Mouse (Mus musculus) liver, embryonic 16.5 days (tissue): ENCODE data around the gene Fkbp15. TPM values are rescaled to one million over a fixed set of nuclear protein-coding genes. Genes with fewer than 3 reads are reported as not detected.

ENCODE experiments used
- ATAC-seq: fragments of 200-750 bp; cut with Nextera tagmentation; 2 replicates; pipeline ENCODE4 v1.8.0; 2017; ENCODE audit warnings: low read depth, mild to moderate bottlenecking, moderate number of reproducible peaks, moderate library complexity
- H3K27ac ChIP-seq: fragments of 300-500 bp; sonication (generic); 2 replicates; pipeline ENCODE4 v1.5.1; 2014; ENCODE audit warnings: mild to moderate bottlenecking, low read length
- H3K27me3 ChIP-seq: fragments of 300-500 bp; sonication (generic); 2 replicates; pipeline ENCODE4 v1.6.1; 2014; ENCODE audit warnings: low read depth, low read length, mixed read lengths; ENCODE audit not compliant: control insufficient read depth, insufficient read depth
- H3K36me3 ChIP-seq: fragments of 300-500 bp; sonication (generic); 2 replicates; pipeline ENCODE4 v1.6.1; 2014; ENCODE audit warnings: mild to moderate bottlenecking; ENCODE audit not compliant: control insufficient read depth, insufficient read depth
- H3K4me1 ChIP-seq: fragments of 300-500 bp; sonication (generic); 2 replicates; pipeline ENCODE4 v1.6.1; 2014; ENCODE audit warnings: low read depth, low read length, mixed read lengths; ENCODE audit not compliant: control insufficient read depth
- H3K4me2 ChIP-seq: fragments of 300-500 bp; sonication (generic); 2 replicates; pipeline ENCODE4 v1.6.1; 2014; ENCODE audit warnings: low read depth, low read length, mixed read lengths
- H3K4me3 ChIP-seq: fragments of 300-500 bp; sonication (generic); 2 replicates; pipeline ENCODE4 v1.5.1; 2014; ENCODE audit warnings: low read depth, mild to moderate bottlenecking, low read length
- H3K9ac ChIP-seq: fragments of 300-500 bp; sonication (generic); 2 replicates; pipeline ENCODE4 v1.6.1; 2014; ENCODE audit warnings: low read depth, low read length
- H3K9me3 ChIP-seq: fragments of 300-500 bp; sonication (generic); replicated peaks from 2 replicates; pipeline ENCODE4 v1.6.1; 2016; ENCODE audit warnings: low read length; ENCODE audit not compliant: control insufficient read depth
- WGBS: fragments of 180-500 bp; shearing (Covaris S2); extraction: QIAGEN DNeasy Blood & Tissue Kit; methylation state at CpG from one replicate; pipeline ENCODE4 v1.1.7; 2014; ENCODE audit not compliant: insufficient replicate concordance; 5-methylcytosine and 5-hydroxymethylcytosine counted together
- polyA plus RNA-seq: library from polyadenylated mRNA; unstranded; fragments of >200 nt; fragmentation: Nextera tagmentation; extraction: Ambion mirVana; gene quantifications from 2 replicates; pipeline ENCODE4 v1.2.1, GENCODE M21; 2015

Fkbp15 gene
- polyA plus RNA-seq, 1 experiment from 2014 or later: 15.9 TPM

- Histone ChIP-seq H3K9me3 (no peaks in the 10 kb centered on the region), H3K4me3 (no peak overlapping the region), H3K27me3 (no peaks in the 10 kb centered on the region), H3K4me1 (no peaks in the 10 kb centered on the region), H3K36me3 (peaks cover 20% of the 10 kb centered on the region), H3K9ac (no peak overlapping the region), H3K27ac (no peak overlapping the region), H3K4me2 (no peak overlapping the region)
- ATAC-seq: peak; percentile 37; the same call in 1 of the 2 replicates
- WGBS: 67% methylated on average over 9 of the region's 9 CpGs
Observed at GRCm38 (mm10) chr4:62313641-62314211, 46.6 kb downstream of the Fkbp15 start.

- no peak for ATAC-seq
Observed at GRCm38 (mm10) chr4:62312821-62313220, 47.5 kb downstream of the Fkbp15 start.

DNA sequence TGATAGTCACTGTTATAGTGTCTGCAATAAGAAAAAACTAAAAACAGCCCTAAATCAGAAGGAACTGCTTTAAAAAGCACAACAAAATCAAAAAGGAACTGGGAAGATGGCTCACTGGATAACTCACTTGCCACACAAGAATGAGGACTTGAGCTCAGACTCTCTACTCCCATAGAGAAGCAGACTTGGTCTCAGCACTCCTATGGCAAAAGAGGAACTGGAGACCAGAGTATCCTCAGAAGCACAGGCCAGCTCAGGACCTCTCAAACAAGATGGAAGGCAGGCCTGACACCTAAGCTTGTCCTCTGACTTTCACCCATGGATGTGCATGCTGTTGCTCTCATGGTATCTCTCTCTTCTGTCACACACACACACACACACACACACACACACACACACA, 51.9 kb downstream of the Fkbp15 start:
- H3K27ac ChIP-seq: no peak overlapping the region
- H3K27me3 ChIP-seq: no peaks in the 10 kb centered on the region
- no peaks in the 10 kb centered on the region for H3K4me1 ChIP-seq
- H3K4me2 ChIP-seq: no peak overlapping the region
- H3K9ac ChIP-seq: no peak overlapping the region
- ATAC-seq: no peak
- no peaks in the 10 kb centered on the region for H3K9me3 ChIP-seq
- H3K4me3 ChIP-seq: no peak overlapping the region
- H3K36me3 ChIP-seq: peaks cover 29% of the 10 kb centered on the region

More at GRCm38 (mm10) chr4:62312821-62313220, 47.5 kb downstream of the Fkbp15 start:
- Histone ChIP-seq H3K4me1 (no peaks in the 10 kb centered on the region), H3K4me3 (no peak overlapping the region), H3K36me3 (peaks cover 14% of the 10 kb centered on the region), H3K27me3 (no peaks in the 10 kb centered on the region), H3K9me3 (no peaks in the 10 kb centered on the region), H3K27ac (no peak overlapping the region), H3K4me2 (no peak overlapping the region), H3K9ac (no peak overlapping the region)
- 86% methylated on average over 2 of the region's 2 CpGs for WGBS

- Histone ChIP-seq H3K9ac (no peak overlapping the region), H3K4me3 (no peak overlapping the region), H3K4me2 (no peak overlapping the region), H3K27me3 (no peaks in the 10 kb centered on the region), H3K9me3 (no peaks in the 10 kb centered on the region), H3K36me3 (peaks cover 28% of the 10 kb centered on the region), H3K27ac (no peak overlapping the region), H3K4me1 (no peaks in the 10 kb centered on the region)
- WGBS: 88% methylated on average over 4 of the region's 4 CpGs
- ATAC-seq: no peak
Observed at GRCm38 (mm10) chr4:62306840-62307239, 53.5 kb downstream of the Fkbp15 start.

- H3K9ac ChIP-seq: no peak overlapping the region
- H3K4me3 ChIP-seq: no peak overlapping the region
- H3K9me3 ChIP-seq: no peaks in the 10 kb centered on the region
- H3K27me3 ChIP-seq: no peaks in the 10 kb centered on the region
- WGBS: 72% methylated on average over 1 of the region's 1 CpGs
- no peaks in the 10 kb centered on the region for H3K4me1 ChIP-seq
- ATAC-seq: no peak
- no peak overlapping the region for H3K27ac ChIP-seq
- peaks cover 28% of the 10 kb centered on the region for H3K36me3 ChIP-seq
- no peak overlapping the region for H3K4me2 ChIP-seq
Observed at GRCm38 (mm10) chr4:62306301-62306700, 54.0 kb downstream of the Fkbp15 start.

- 71% methylated on average over 1 of the region's 1 CpGs for WGBS
- Histone ChIP-seq H3K4me3 (no peak overlapping the region), H3K4me2 (no peak overlapping the region), H3K9ac (no peak overlapping the region), H3K36me3 (peaks cover 37% of the 10 kb centered on the region), H3K27ac (no peak overlapping the region), H3K4me1 (no peaks in the 10 kb centered on the region), H3K9me3 (no peaks in the 10 kb centered on the region), H3K27me3 (no peaks in the 10 kb centered on the region)
- no peak for ATAC-seq
Observed at GRCm38 (mm10) chr4:62303288-62303687, 57.1 kb downstream of the Fkbp15 start.

DNA sequence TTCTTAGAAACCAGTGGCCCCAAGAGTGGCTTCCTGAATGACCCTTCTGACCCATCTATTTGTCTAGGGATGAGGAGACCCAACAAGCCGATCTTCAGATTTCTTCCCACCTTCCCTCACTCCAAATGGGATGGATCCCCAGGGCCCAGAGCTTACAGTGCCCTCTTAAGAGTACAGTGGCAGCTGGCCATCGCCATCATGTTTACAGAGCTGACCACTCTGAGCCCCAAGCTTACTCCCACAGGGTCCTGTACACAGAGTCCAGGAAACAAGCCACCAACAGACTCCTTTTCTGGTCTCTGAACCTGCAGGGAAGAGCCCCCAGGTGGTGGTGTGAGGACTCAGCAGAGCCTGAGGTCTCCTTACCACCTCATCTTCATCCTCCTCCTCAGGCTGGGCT, 57.6 kb downstream of the Fkbp15 start:
- WGBS: 57% methylated on average over 2 of the region's 2 CpGs

GRCm38 (mm10) chr4:62300001-62300400, 60.3 kb downstream of the Fkbp15 start:
- H3K36me3 ChIP-seq: peaks cover 37% of the 10 kb centered on the region
- no peak overlapping the region for H3K27ac ChIP-seq
- no peak overlapping the region for H3K9ac ChIP-seq

More for the DNA sequence above, 57.6 kb downstream of the Fkbp15 start:
- Histone ChIP-seq H3K36me3 (peaks cover 37% of the 10 kb centered on the region), H3K9me3 (no peaks in the 10 kb centered on the region), H3K4me2 (no peak overlapping the region), H3K27me3 (no peaks in the 10 kb centered on the region), H3K9ac (no peak overlapping the region), H3K4me1 (no peaks in the 10 kb centered on the region), H3K4me3 (no peak overlapping the region), H3K27ac (no peak overlapping the region)
- ATAC-seq: no peak

GRCm38 (mm10) chr4:62297280-62298130, 62.8 kb downstream of the Fkbp15 start:
- Histone ChIP-seq H3K27ac (no peak overlapping the region), H3K4me2 (no peak overlapping the region), H3K9me3 (no peaks in the 10 kb centered on the region), H3K27me3 (no peaks in the 10 kb centered on the region), H3K36me3 (peaks cover 28% of the 10 kb centered on the region), H3K4me1 (no peaks in the 10 kb centered on the region), H3K4me3 (no peak overlapping the region), H3K9ac (no peak overlapping the region)
- no peak for ATAC-seq
- 42% methylated on average over 3 of the region's 3 CpGs for WGBS

More at GRCm38 (mm10) chr4:62300001-62300400, 60.3 kb downstream of the Fkbp15 start:
- no peak for ATAC-seq
- H3K9me3 ChIP-seq: no peaks in the 10 kb centered on the region
- no peak overlapping the region for H3K4me2 ChIP-seq
- H3K27me3 ChIP-seq: no peaks in the 10 kb centered on the region
- WGBS: 81% methylated on average over 2 of the region's 2 CpGs
- H3K4me1 ChIP-seq: no peaks in the 10 kb centered on the region
- no peak overlapping the region for H3K4me3 ChIP-seq
